Mouse (Mus musculus): ENCODE results near the gene Cfap46. TPM values are rescaled to one million over a fixed set of nuclear protein-coding genes. Genes with fewer than 3 reads are reported as not detected.

Cfap46 gene
- total RNA-seq, 2 experiments from 2014 or later, result 0.18 TPM; not detected in 1

GRCm38 (mm10) chr7:139580851-139581775 lies 102.5 kb downstream of the Cfap46 start:
- DNase-seq, result no peak

GRCm38 (mm10) chr7:139579261-139579905 lies 104.2 kb downstream of the Cfap46 start:
- DNase-seq, result no peak

GRCm38 (mm10) chr7:139576064-139576686 lies 107.4 kb downstream of the Cfap46 start:
- DNase-seq, result no peak

GRCm38 (mm10) chr7:139572665-139573064 lies 111.0 kb downstream of the Cfap46 start:
- DNase-seq, result no peak

- DNase-seq, result no peak
These were observed 112.8 kb downstream of the Cfap46 start for GRCm38 (mm10) chr7:139570788-139571187.

GRCm38 (mm10) chr7:139566533-139566932 lies 117.1 kb downstream of the Cfap46 start:
- no peak for DNase-seq

- no peak for DNase-seq
These were observed 117.6 kb downstream of the Cfap46 start for GRCm38 (mm10) chr7:139565998-139566397.

- peak; percentile 39 for DNase-seq
These were observed 119.5 kb downstream of the Cfap46 start for GRCm38 (mm10) chr7:139564161-139564560.

- no peak for DNase-seq
These were observed 120.2 kb downstream of the Cfap46 start for GRCm38 (mm10) chr7:139563425-139563824.

GRCm38 (mm10) chr7:139559659-139560058 lies 124.0 kb downstream of the Cfap46 start:
- no peak for DNase-seq

GRCm38 (mm10) chr7:139556746-139557526 lies 126.7 kb downstream of the Cfap46 start:
- no peak for DNase-seq

- no peak for DNase-seq
These were observed 127.3 kb downstream of the Cfap46 start for GRCm38 (mm10) chr7:139556331-139556730.

- no peak for DNase-seq
These were observed 132.1 kb downstream of the Cfap46 start for GRCm38 (mm10) chr7:139551519-139551918.

Other genes with a start within 250 kb of the Cfap46 start
- gene Nkx6-2, start 101.0 kb downstream of the Cfap46 start, total RNA-seq (2021), result not detected
- under 1 TPM in 1 of 2 experiments, not detected in 1; 0.10 TPM for gene Adgra1, start 150.4 kb upstream of the Cfap46 start, total RNA-seq (2021)
- gene Kndc1, start 210.9 kb upstream of the Cfap46 start, total RNA-seq (2021), result not detected

Measured in gastrocnemius, postnatal 25 days (tissue).